ENCODE assay signal across 11 mouse cellular contexts in the genomic region with DNA sequence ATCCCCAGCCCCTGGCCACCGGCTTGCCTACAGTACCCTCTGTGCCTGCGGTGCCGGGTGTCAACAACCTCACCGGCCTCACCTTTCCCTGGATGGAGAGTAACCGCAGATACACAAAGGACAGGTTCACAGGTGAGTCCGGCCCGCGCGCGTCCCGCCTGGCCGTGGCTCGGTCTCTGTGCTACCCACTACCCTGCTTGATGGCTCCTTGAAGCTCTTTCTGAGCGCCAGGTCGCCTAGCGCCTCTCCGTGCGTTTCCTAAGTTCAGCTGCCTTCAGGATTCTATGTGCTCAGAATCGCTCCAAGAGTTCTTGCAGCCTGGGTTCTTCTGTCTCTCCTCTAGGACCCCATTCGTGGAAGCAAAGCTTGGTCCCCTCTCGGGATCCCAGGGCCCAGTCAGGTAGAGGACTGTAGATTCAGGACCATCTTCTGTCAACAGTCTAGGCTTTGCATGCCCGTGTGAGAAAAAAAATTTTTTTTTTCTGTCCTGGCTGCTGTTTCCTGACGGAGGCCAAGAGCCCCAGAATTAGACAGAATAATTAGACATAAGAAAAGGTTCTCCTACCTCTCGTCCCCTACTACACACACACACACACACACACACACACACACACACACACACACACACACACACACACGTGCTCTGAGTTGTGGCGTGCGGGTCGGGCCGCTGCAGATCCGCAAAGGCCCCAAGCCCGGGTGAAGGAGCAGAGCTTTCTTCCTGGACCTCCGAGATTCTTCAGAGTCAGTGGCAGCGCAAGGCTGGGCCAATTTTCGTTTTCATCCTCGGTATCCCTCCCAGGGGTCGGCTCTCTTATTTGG. TPM values are rescaled to one million over a fixed set of nuclear protein-coding genes. Genes with fewer than 3 reads are reported as not detected.
DNase-seq lines count a peak whose midpoint lies in the region; ATAC-seq lines count a peak whose summit lies in the region.
"Had no signal": no experiment of that assay in that cellular context is flagged by ENCODE, and none has a peak within 500 bp of the region (broad histone marks: within the 10 kb centered on the region; RNA-seq: fewer than 3 reads in every experiment).

No protein-coding gene starts in this region.

- H3K27me3 ChIP-seq in kidney, embryonic 15.5 days = peaks cover 99% of the 10 kb centered on the region
- H3K27me3 ChIP-seq in kidney, embryonic 16.5 days (ENCODE audit: insufficient read depth, low read length) = peaks cover 99% of the 10 kb centered on the region
- H3K27me3 ChIP-seq in hindbrain, embryonic 12.5 days = peaks cover 99% of the 10 kb centered on the region

- DNase-seq in embryo, embryonic 11 days = peak; percentile 24
- DNase-seq in neural tube, embryonic 10.5 days (ENCODE audit: extremely low spot score, low spot score) = peak; percentile 68
- no peak for DNase-seq in c-Kit-positive CD71-positive TER-119-positive erythroid progenitor cells, embryonic 14.5 days (ENCODE audit: low spot score)
- DNase-seq in urinary bladder, postnatal 36 days (ENCODE audit: low spot score in 2 of 2) = no peak
- DNase-seq: kidney, adult 18-20 months; thymus, adult 18-20 months had no signal

- peak overlapping the region; percentile 33 for H3K4me3 ChIP-seq in kidney, embryonic 15.5 days (replicated peaks)
- H3K4me3 ChIP-seq in kidney, embryonic 16.5 days (ENCODE audit: low read length) = no peak overlapping the region; the same call in 1 of the 2 replicates
- peak overlapping the region; percentile 32 for H3K4me3 ChIP-seq in hindbrain, embryonic 12.5 days
- H3K4me3 ChIP-seq: liver, embryonic 15.5 days had no signal

- peak overlapping the region; percentile 55 for H3K4me2 ChIP-seq in kidney, embryonic 15.5 days
- no peak overlapping the region for H3K4me2 ChIP-seq in kidney, embryonic 16.5 days (replicated peaks; ENCODE audit: low read depth, low read length)
- peak overlapping the region; percentile 39 for H3K4me2 ChIP-seq in hindbrain, embryonic 12.5 days (replicated peaks)

- no peak overlapping the region for H3K9ac ChIP-seq in kidney, embryonic 15.5 days
- H3K9ac ChIP-seq in kidney, embryonic 16.5 days (replicated peaks; ENCODE audit: low read length) = no peak overlapping the region
- peak overlapping the region; percentile 56; the same call in 1 of the 2 replicates for H3K9ac ChIP-seq in hindbrain, embryonic 12.5 days
- H3K9ac ChIP-seq: liver, embryonic 15.5 days had no signal

- H3K27ac ChIP-seq in kidney, embryonic 15.5 days = no peak overlapping the region
- no peak overlapping the region for H3K27ac ChIP-seq in kidney, embryonic 16.5 days (ENCODE audit: low read length)
- H3K27ac ChIP-seq in hindbrain, embryonic 12.5 days = 0 out of 2 replicates have a peak overlapping the region, but pooled peaks have one; percentile 46
- H3K27ac ChIP-seq: liver, embryonic 15.5 days had no signal

- ATAC-seq in kidney, embryonic 15.5 days (replicated peaks; ENCODE audit: low FRiP score) = no peak
- ATAC-seq in kidney, embryonic 16.5 days (ENCODE audit: low FRiP score, low TSS enrichment) = no peak
- no peak for ATAC-seq in hindbrain, embryonic 12.5 days (ENCODE audit: low FRiP score)
- no peak for ATAC-seq in monocyte, adult 5-6 weeks (replicated peaks; ENCODE audit: insufficient number of reproducible peaks, low FRiP score, low TSS enrichment, poor library complexity, severe bottlenecking)

- peaks cover 35% of the 10 kb centered on the region for H3K4me1 ChIP-seq in kidney, embryonic 15.5 days
- peaks cover 6% of the 10 kb centered on the region for H3K4me1 ChIP-seq in kidney, embryonic 16.5 days (ENCODE audit: insufficient read depth, low read length)
- peaks cover 11% of the 10 kb centered on the region for H3K4me1 ChIP-seq in hindbrain, embryonic 12.5 days

- H3K9me3 ChIP-seq in kidney, embryonic 15.5 days (replicated peaks) = no peaks in the 10 kb centered on the region
- no peaks in the 10 kb centered on the region for H3K9me3 ChIP-seq in kidney, embryonic 16.5 days (ENCODE audit: low read length)
- H3K9me3 ChIP-seq in hindbrain, embryonic 12.5 days (replicated peaks) = no peaks in the 10 kb centered on the region
- H3K9me3 ChIP-seq: liver, embryonic 15.5 days had no signal

- whole genome bisulfite sequencing in kidney, embryonic 15.5 days = 3% methylated on average over 36 of the region's 36 CpGs
- 4% methylated on average over 36 of the region's 36 CpGs for WGBS in kidney, embryonic 16.5 days
- 2% methylated on average over 36 of the region's 36 CpGs for WGBS in hindbrain, embryonic 12.5 days

- no peaks in the 10 kb centered on the region for H3K36me3 ChIP-seq in kidney, embryonic 15.5 days
- H3K36me3 ChIP-seq in kidney, embryonic 16.5 days (ENCODE audit: insufficient read depth, low read length) = no peaks in the 10 kb centered on the region
- no peaks in the 10 kb centered on the region for H3K36me3 ChIP-seq in hindbrain, embryonic 12.5 days
- H3K36me3 ChIP-seq: liver, embryonic 15.5 days had no signal

RNA-seq across cellular contexts. Expression of gene Tlx1, which starts 1.1 kb away (rescaled TPM):
- not detected in 2 replicates for polyA plus RNA-seq in kidney, embryonic 15.5 days (2015; fragmentation: Nextera tagmentation; extraction: Ambion mirVana)
- not detected in 2 replicates for polyA plus RNA-seq in kidney, embryonic 16.5 days (2015; fragmentation: Nextera tagmentation; extraction: Ambion mirVana)
- polyA plus RNA-seq in hindbrain, embryonic 12.5 days (2016; fragmentation: Nextera tagmentation; extraction: Ambion mirVana) = 6.5 and 12.4 TPM in 2 replicates
- total RNA-seq in monocyte, adult 5-6 weeks (2017) = not detected in 3 replicates
- polyA plus RNA-seq: liver, embryonic 15.5 days had no signal

Comparison
In these comparisons a context has a peak if more than half of its experiments do, and no peak if none do; other contexts are left out.
1. DNase-seq: peak in embryo, embryonic 11 days (single experiment) and neural tube, embryonic 10.5 days (single experiment); none in c-Kit-positive CD71-positive TER-119-positive erythroid progenitor cells, embryonic 14.5 days (single experiment) and urinary bladder, postnatal 36 days (0 of 2).